Mouse (Mus musculus): ENCODE measurements at regions not wholly inside any gene's neighbourhood (a gene's known extent, or its start where the extent isn't known, plus 50 kb on each side); places are given as distances from the start of the nearest gene placed in this dataset.

GRCm38 (mm10) chr2:39420696-39421095 lies 194.4 kb upstream of the Ppp6c start:
- WGBS: 96% methylated on average over 25 of the region's 25 CpGs
- Histone ChIP-seq H3K36me3 (replicated peaks; ENCODE audit: control insufficient read depth, insufficient read depth) (no peaks in the 10 kb centered on the region), H3K4me2 (replicated peaks) (no peak overlapping the region), H3K27me3 (ENCODE audit: control insufficient read depth, insufficient read depth, low read length) (no peaks in the 10 kb centered on the region), H3K27ac (no peak overlapping the region), H3K4me1 (replicated peaks; ENCODE audit: control insufficient read depth, insufficient read depth, low read length) (no peaks in the 10 kb centered on the region), H3K9ac (no peak overlapping the region), H3K4me3 (replicated peaks; ENCODE audit: low read length) (no peak overlapping the region), H3K9me3 (ENCODE audit: control insufficient read depth, low read length) (no peaks in the 10 kb centered on the region)
- DNase-seq (ENCODE audit: low spot score): no peak
- no peak for ATAC-seq (ENCODE audit: low FRiP score)

DNA sequence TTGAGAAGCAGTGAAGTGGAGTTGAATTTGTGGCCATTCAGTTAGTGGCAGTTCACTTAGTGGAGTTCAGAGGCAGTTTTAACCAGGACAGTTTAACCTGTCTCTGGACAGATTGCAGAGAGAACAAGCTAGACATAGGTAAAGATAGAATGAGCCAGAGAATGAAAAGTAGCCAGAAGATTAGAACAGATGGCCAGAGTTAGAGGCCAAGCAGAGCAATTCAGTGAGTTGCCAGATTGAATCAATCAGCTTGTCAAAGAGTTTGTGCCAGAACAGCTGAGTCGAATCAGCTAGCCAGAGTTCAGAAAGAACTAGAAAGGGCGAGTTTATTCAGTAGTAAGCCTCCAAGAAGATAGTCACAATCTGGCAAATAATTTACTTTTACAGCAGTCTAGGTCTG lies 174.1 kb upstream of the Ppp6c start:
- Histone ChIP-seq H3K9me3 (ENCODE audit: control insufficient read depth, low read length) (no peaks in the 10 kb centered on the region), H3K4me2 (replicated peaks) (no peak overlapping the region), H3K27me3 (ENCODE audit: control insufficient read depth, insufficient read depth, low read length) (no peaks in the 10 kb centered on the region), H3K4me1 (replicated peaks; ENCODE audit: control insufficient read depth, insufficient read depth, low read length) (no peaks in the 10 kb centered on the region), H3K9ac (no peak overlapping the region), H3K36me3 (replicated peaks; ENCODE audit: control insufficient read depth, insufficient read depth) (no peaks in the 10 kb centered on the region), H3K4me3 (replicated peaks; ENCODE audit: low read length) (no peak overlapping the region), H3K27ac (no peak overlapping the region)
- 65% methylated on average over 2 of the region's 2 CpGs for WGBS
- peak; percentile 26 for DNase-seq (ENCODE audit: low spot score)
- ATAC-seq (ENCODE audit: low FRiP score): no peak

- no peak for ATAC-seq (ENCODE audit: low FRiP score)
- 70% methylated on average over 2 of the region's 2 CpGs for WGBS
Observed at GRCm38 (mm10) chr2:39399523-39399922, 173.3 kb upstream of the Ppp6c start.

GRCm38 (mm10) chr2:39394643-39395042 lies 168.4 kb upstream of the Ppp6c start:
- H3K9me3 ChIP-seq (ENCODE audit: control insufficient read depth, low read length): no peaks in the 10 kb centered on the region
- H3K27ac ChIP-seq: no peak overlapping the region
- 72% methylated on average over 3 of the region's 3 CpGs for WGBS
- H3K9ac ChIP-seq: no peak overlapping the region
- DNase-seq (ENCODE audit: low spot score) (no peak), ATAC-seq (ENCODE audit: low FRiP score) (no peak)
- no peaks in the 10 kb centered on the region for H3K27me3 ChIP-seq (ENCODE audit: control insufficient read depth, insufficient read depth, low read length)
- H3K4me3 ChIP-seq (replicated peaks; ENCODE audit: low read length): no peak overlapping the region
- H3K36me3 ChIP-seq (replicated peaks; ENCODE audit: control insufficient read depth, insufficient read depth): no peaks in the 10 kb centered on the region
- H3K4me1 ChIP-seq (replicated peaks; ENCODE audit: control insufficient read depth, insufficient read depth, low read length): no peaks in the 10 kb centered on the region
- H3K4me2 ChIP-seq (replicated peaks): no peak overlapping the region

More at GRCm38 (mm10) chr2:39399523-39399922, 173.3 kb upstream of the Ppp6c start:
- DNase-seq (ENCODE audit: low spot score): no peak
- Histone ChIP-seq H3K4me3 (replicated peaks; ENCODE audit: low read length) (no peak overlapping the region), H3K4me1 (replicated peaks; ENCODE audit: control insufficient read depth, insufficient read depth, low read length) (no peaks in the 10 kb centered on the region), H3K27ac (no peak overlapping the region), H3K36me3 (replicated peaks; ENCODE audit: control insufficient read depth, insufficient read depth) (no peaks in the 10 kb centered on the region), H3K9ac (no peak overlapping the region), H3K9me3 (ENCODE audit: control insufficient read depth, low read length) (no peaks in the 10 kb centered on the region), H3K27me3 (ENCODE audit: control insufficient read depth, insufficient read depth, low read length) (no peaks in the 10 kb centered on the region), H3K4me2 (replicated peaks) (no peak overlapping the region)

DNA sequence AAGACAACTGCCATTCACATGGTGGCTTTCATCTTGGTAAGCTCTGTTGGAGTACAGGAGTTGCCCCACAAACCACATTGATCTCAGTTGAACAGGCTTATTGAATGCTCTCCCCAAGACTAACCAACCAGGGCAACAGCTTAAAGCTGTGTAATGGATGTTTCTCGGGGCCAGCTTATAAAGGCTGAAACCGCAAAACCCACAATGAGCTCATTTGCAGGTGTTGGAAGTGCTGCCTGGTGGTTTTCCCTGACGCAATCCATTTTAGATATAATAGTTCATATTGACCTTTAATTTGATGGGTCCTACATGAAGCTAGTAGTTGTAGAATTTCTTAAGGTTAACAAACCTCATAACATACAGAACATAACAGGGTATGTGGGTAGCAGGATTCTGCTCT lies 151.0 kb upstream of the Ppp6c start:
- Histone ChIP-seq H3K9ac (no peak overlapping the region), H3K9me3 (ENCODE audit: control insufficient read depth, low read length) (no peaks in the 10 kb centered on the region), H3K4me1 (replicated peaks; ENCODE audit: control insufficient read depth, insufficient read depth, low read length) (no peaks in the 10 kb centered on the region), H3K4me3 (replicated peaks; ENCODE audit: low read length) (no peak overlapping the region), H3K27me3 (ENCODE audit: control insufficient read depth, insufficient read depth, low read length) (no peaks in the 10 kb centered on the region), H3K4me2 (replicated peaks) (no peak overlapping the region), H3K27ac (no peak overlapping the region), H3K36me3 (replicated peaks; ENCODE audit: control insufficient read depth, insufficient read depth) (no peaks in the 10 kb centered on the region)
- no peak for ATAC-seq (ENCODE audit: low FRiP score)
- 95% methylated on average over 3 of the region's 3 CpGs for WGBS
- DNase-seq (ENCODE audit: low spot score): no peak

- H3K27ac ChIP-seq: no peak overlapping the region
- 15% methylated on average over 7 of the region's 7 CpGs for WGBS
- H3K4me3 ChIP-seq (replicated peaks; ENCODE audit: low read length): no peak overlapping the region
- ATAC-seq (ENCODE audit: low FRiP score) (peak; percentile 89), DNase-seq (ENCODE audit: low spot score) (peak; percentile 94)
- no peak overlapping the region for H3K4me2 ChIP-seq (replicated peaks)
- no peaks in the 10 kb centered on the region for H3K9me3 ChIP-seq (ENCODE audit: control insufficient read depth, low read length)
- no peaks in the 10 kb centered on the region for H3K4me1 ChIP-seq (replicated peaks; ENCODE audit: control insufficient read depth, insufficient read depth, low read length)
- no peak overlapping the region for H3K9ac ChIP-seq
- no peaks in the 10 kb centered on the region for H3K36me3 ChIP-seq (replicated peaks; ENCODE audit: control insufficient read depth, insufficient read depth)
- no peaks in the 10 kb centered on the region for H3K27me3 ChIP-seq (ENCODE audit: control insufficient read depth, insufficient read depth, low read length)
Observed at GRCm38 (mm10) chr2:39373068-39373779, 147.0 kb upstream of the Ppp6c start.

DNA sequence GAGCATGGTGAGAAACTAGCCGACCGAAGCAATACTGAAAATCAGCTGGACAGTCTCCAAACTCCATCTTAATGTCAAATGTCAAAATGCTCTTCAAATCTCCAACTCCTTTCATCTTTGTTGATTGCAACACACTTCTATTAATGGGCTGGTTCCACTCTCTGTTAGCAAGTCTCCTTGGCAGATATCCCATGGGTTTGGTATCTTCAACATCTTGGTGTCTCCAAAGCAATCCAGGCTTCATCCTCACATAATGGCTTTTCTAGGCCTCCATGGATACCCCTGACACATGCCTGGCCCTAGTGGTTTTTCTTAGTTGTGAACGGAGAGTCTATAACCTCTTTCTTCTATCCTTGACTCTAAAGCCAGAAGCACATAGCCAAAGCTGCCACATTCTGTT lies 118.0 kb upstream of the Ppp6c start:
- Histone ChIP-seq H3K4me3 (replicated peaks; ENCODE audit: low read length) (no peak overlapping the region), H3K9me3 (ENCODE audit: control insufficient read depth, low read length) (no peaks in the 10 kb centered on the region), H3K36me3 (replicated peaks; ENCODE audit: control insufficient read depth, insufficient read depth) (no peaks in the 10 kb centered on the region), H3K9ac (no peak overlapping the region), H3K27ac (no peak overlapping the region), H3K27me3 (ENCODE audit: control insufficient read depth, insufficient read depth, low read length) (no peaks in the 10 kb centered on the region), H3K4me1 (replicated peaks; ENCODE audit: control insufficient read depth, insufficient read depth, low read length) (no peaks in the 10 kb centered on the region), H3K4me2 (replicated peaks) (no peak overlapping the region)
- no peak for DNase-seq (ENCODE audit: low spot score)
- no peak for ATAC-seq (ENCODE audit: low FRiP score)
- 90% methylated on average over 3 of the region's 3 CpGs for WGBS

DNA sequence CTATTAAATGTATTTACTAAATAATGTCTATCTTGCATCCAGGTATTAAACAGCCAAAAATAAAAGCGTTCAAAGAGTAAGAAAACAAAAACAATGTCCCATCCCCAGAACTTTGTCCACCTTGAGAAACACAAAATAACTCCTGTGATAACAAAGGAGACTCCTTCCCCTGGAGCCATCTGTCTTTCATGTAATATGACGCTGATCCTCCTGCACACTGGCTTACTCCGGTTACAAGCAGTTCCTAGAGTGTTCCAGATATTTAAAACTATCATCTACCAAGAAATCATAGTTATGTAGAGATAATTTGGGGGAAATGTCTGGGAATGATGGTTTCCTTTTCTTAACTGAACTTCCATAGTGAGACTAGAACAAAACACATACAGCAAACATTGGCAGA lies 114.2 kb upstream of the Ppp6c start:
- Histone ChIP-seq H3K4me3 (replicated peaks; ENCODE audit: low read length) (no peak overlapping the region), H3K27me3 (ENCODE audit: control insufficient read depth, insufficient read depth, low read length) (no peaks in the 10 kb centered on the region), H3K4me2 (replicated peaks) (no peak overlapping the region), H3K4me1 (replicated peaks; ENCODE audit: control insufficient read depth, insufficient read depth, low read length) (no peaks in the 10 kb centered on the region), H3K36me3 (replicated peaks; ENCODE audit: control insufficient read depth, insufficient read depth) (no peaks in the 10 kb centered on the region), H3K9me3 (ENCODE audit: control insufficient read depth, low read length) (no peaks in the 10 kb centered on the region), H3K27ac (no peak overlapping the region), H3K9ac (no peak overlapping the region)
- no peak for ATAC-seq (ENCODE audit: low FRiP score)
- DNase-seq (ENCODE audit: low spot score): no peak
- 80% methylated on average over 3 of the region's 3 CpGs for WGBS

GRCm38 (mm10) chr2:39338832-39339649 lies 112.8 kb upstream of the Ppp6c start:
- Histone ChIP-seq H3K27me3 (ENCODE audit: control insufficient read depth, insufficient read depth, low read length) (no peaks in the 10 kb centered on the region), H3K4me1 (replicated peaks; ENCODE audit: control insufficient read depth, insufficient read depth, low read length) (no peaks in the 10 kb centered on the region), H3K4me2 (replicated peaks) (no peak overlapping the region), H3K9me3 (ENCODE audit: control insufficient read depth, low read length) (no peaks in the 10 kb centered on the region), H3K27ac (no peak overlapping the region), H3K4me3 (replicated peaks; ENCODE audit: low read length) (no peak overlapping the region), H3K9ac (no peak overlapping the region), H3K36me3 (replicated peaks; ENCODE audit: control insufficient read depth, insufficient read depth) (no peaks in the 10 kb centered on the region)
- DNase-seq (ENCODE audit: low spot score) (no peak), ATAC-seq (ENCODE audit: low FRiP score) (0 out of 2 replicates have a peak, but pooled peaks have one; percentile 34)
- 80% methylated on average over 9 of the region's 9 CpGs for WGBS

All from hindbrain, embryonic 14.5 days (tissue).